Mouse (Mus musculus): Measurements from ENCODE around the gene Prpsap1. TPM values are rescaled to one million over a fixed set of nuclear protein-coding genes. Genes with fewer than 3 reads are reported as not detected.

Prpsap1 gene
- total and polyA plus RNA-seq, 3 experiments: 79.8 to 114 (median 114) TPM

GRCm38 (mm10) chr11:116521143-116521542, 27.1 kb upstream of the Prpsap1 start:
- peak; percentile 45 for DNase-seq (ENCODE audit: extremely low read depth)
- Histone ChIP-seq H3K4me1 (ENCODE audit: control insufficient read depth in 1 of 2, insufficient read depth in 2 of 2) (peaks cover 0 to 20% of the 10 kb centered on the region in 2 experiments; a peak in 2 of 4 replicates), H3K27me3 (replicated peaks) (peaks cover 16% of the 10 kb centered on the region), H3K4me3 (replicated peaks in 1 of 3; ENCODE audit: low read depth in 2 of 3, low read length in 2 of 3, poor library complexity in 1 of 3) (no peak overlapping the region), H3K36me3 (replicated peaks in 1 of 2; ENCODE audit: control insufficient read depth in 1 of 2, insufficient read depth in 1 of 2, low read length in 1 of 2) (no peaks in the 10 kb centered on the region), H3K9me3 (replicated peaks; ENCODE audit: low read length) (no peaks in the 10 kb centered on the region), H3K27ac (ENCODE audit: insufficient read depth, low read depth) (no peak overlapping the region), H3K9ac (ENCODE audit: insufficient read depth, low read depth) (no peak overlapping the region), H3K79me2 (replicated peaks; ENCODE audit: control insufficient read depth, extremely low read depth, insufficient read depth, poor library complexity, severe bottlenecking) (no peaks in the 10 kb centered on the region), H3K4me2 (ENCODE audit: insufficient read depth, low read depth, poor library complexity, severe bottlenecking) (no peak overlapping the region)
- dilution Hi-C loops (cut with MboI; ENCODE audit: extremely low pct_ligation_motif_present, extremely low pct_unique_long_range_greater_than_20kb, low sequenced_read_pairs) (no loop called here), in situ Hi-C loops (cut with MboI; ENCODE audit: low pct_ligation_motif_present, low pct_unique_long_range_greater_than_20kb, low sequenced_read_pairs) (no loop called here)
- no peak for TF ChIP-seq POLR2A (IDR thresholded peaks at IDR 0.05; ENCODE audit: low read depth, low read length)
- TF ChIP-seq ZNF384 (IDR thresholded peaks at IDR 0.05; ENCODE audit: low read depth, low read length): no peak
- TF ChIP-seq CHD2 (IDR thresholded peaks at IDR 0.05; ENCODE audit: low read length): no peak
- no peak for TF ChIP-seq ZC3H11A (IDR thresholded peaks at IDR 0.05; ENCODE audit: low read depth, low read length)

- no peaks in the 10 kb centered on the region for H3K79me2 ChIP-seq (replicated peaks; ENCODE audit: control insufficient read depth, extremely low read depth, insufficient read depth, poor library complexity, severe bottlenecking)
- no peaks in the 10 kb centered on the region for H3K36me3 ChIP-seq (replicated peaks in 1 of 2; ENCODE audit: control insufficient read depth in 1 of 2, insufficient read depth in 1 of 2, low read length in 1 of 2)
- DNase-seq (ENCODE audit: extremely low read depth): no peak
- no peak for TF ChIP-seq JUND (conservative IDR thresholded peaks at IDR 0.05; ENCODE audit: low read depth, low read length)
- no peak for TF ChIP-seq SIN3A (IDR thresholded peaks at IDR 0.05; ENCODE audit: low read length)
- TF ChIP-seq USF1 (IDR thresholded peaks at IDR 0.05; ENCODE audit: low read depth, low read length): no peak
- TF ChIP-seq MAZ (IDR thresholded peaks at IDR 0.05; ENCODE audit: low read depth, low read length): no peak
- no peak for TF ChIP-seq MEF2A (IDR thresholded peaks at IDR 0.05; ENCODE audit: borderline replicate concordance, low read depth, low read length)
- H3K4me2 ChIP-seq (ENCODE audit: insufficient read depth, low read depth, poor library complexity, severe bottlenecking): no peak overlapping the region
- no peak overlapping the region for H3K9ac ChIP-seq (ENCODE audit: insufficient read depth, low read depth)
- H3K27me3 ChIP-seq (replicated peaks): peaks cover 28% of the 10 kb centered on the region
- H3K9me3 ChIP-seq (replicated peaks; ENCODE audit: low read length): no peaks in the 10 kb centered on the region
- H3K27ac ChIP-seq (ENCODE audit: insufficient read depth, low read depth): no peak overlapping the region
- dilution Hi-C loops (cut with MboI; ENCODE audit: extremely low pct_ligation_motif_present, extremely low pct_unique_long_range_greater_than_20kb, low sequenced_read_pairs) (no loop called here), in situ Hi-C loops (cut with MboI; ENCODE audit: low pct_ligation_motif_present, low pct_unique_long_range_greater_than_20kb, low sequenced_read_pairs) (no loop called here)
- no peak overlapping the region for H3K4me3 ChIP-seq (replicated peaks in 1 of 3; ENCODE audit: low read depth in 2 of 3, low read length in 2 of 3, poor library complexity in 1 of 3)
- peaks cover 3 to 5% of the 10 kb centered on the region in 2 experiments; a peak in 2 of 4 replicates for H3K4me1 ChIP-seq (ENCODE audit: control insufficient read depth in 1 of 2, insufficient read depth in 2 of 2)
Measured at GRCm38 (mm10) chr11:116518482-116518881, 24.5 kb upstream of the Prpsap1 start.

GRCm38 (mm10) chr11:116515330-116516020, 21.5 kb upstream of the Prpsap1 start:
- Histone ChIP-seq H3K4me2 (ENCODE audit: insufficient read depth, low read depth, poor library complexity, severe bottlenecking) (no peak overlapping the region), H3K4me3 (replicated peaks in 1 of 3; ENCODE audit: low read depth in 2 of 3, low read length in 2 of 3, poor library complexity in 1 of 3) (no peak overlapping the region), H3K9ac (ENCODE audit: insufficient read depth, low read depth) (no peak overlapping the region), H3K27me3 (replicated peaks) (peaks cover 33% of the 10 kb centered on the region), H3K27ac (ENCODE audit: insufficient read depth, low read depth) (no peak overlapping the region), H3K36me3 (replicated peaks in 1 of 2; ENCODE audit: control insufficient read depth in 1 of 2, insufficient read depth in 1 of 2, low read length in 1 of 2) (no peaks in the 10 kb centered on the region), H3K79me2 (replicated peaks; ENCODE audit: control insufficient read depth, extremely low read depth, insufficient read depth, poor library complexity, severe bottlenecking) (no peaks in the 10 kb centered on the region), H3K9me3 (replicated peaks; ENCODE audit: low read length) (peaks cover 8% of the 10 kb centered on the region), H3K4me1 (ENCODE audit: control insufficient read depth in 1 of 2, insufficient read depth in 2 of 2) (peaks cover 0 to 3% of the 10 kb centered on the region in 2 experiments; a peak in 1 of 4 replicates)
- dilution Hi-C loops (cut with MboI; ENCODE audit: extremely low pct_ligation_motif_present, extremely low pct_unique_long_range_greater_than_20kb, low sequenced_read_pairs): no loop called here
- TF ChIP-seq POLR2A (IDR thresholded peaks at IDR 0.05; ENCODE audit: low read depth, low read length) (no peak), USF2 (conservative IDR thresholded peaks at IDR 0.05; ENCODE audit: low read depth, low read length) (no peak)
- in situ Hi-C loops (cut with MboI; ENCODE audit: low pct_ligation_motif_present, low pct_unique_long_range_greater_than_20kb, low sequenced_read_pairs): no loop called here
- DNase-seq (ENCODE audit: extremely low read depth): no peak

All from CH12.LX (cell line).